In the genomic region with DNA sequence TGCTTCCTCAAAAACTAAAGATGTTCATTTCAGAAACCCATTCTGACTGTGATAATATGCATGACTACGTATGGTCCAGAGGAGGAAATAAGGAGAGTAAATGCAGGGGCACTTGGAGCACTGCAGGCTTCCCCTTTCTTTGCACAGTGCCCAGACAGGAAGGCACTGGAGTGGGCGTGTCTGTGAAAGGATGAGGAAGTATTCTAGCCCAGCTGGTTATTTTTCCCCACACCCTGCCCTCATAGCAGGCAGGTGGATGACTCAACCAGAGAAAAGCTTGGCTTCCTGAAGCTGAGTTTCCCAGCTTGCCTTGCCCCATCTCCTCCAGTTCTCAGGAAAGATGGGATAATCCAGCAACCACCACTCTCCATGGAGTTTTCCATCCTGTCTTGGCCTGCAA, we compare ENCODE assay signal across 9 mouse cellular contexts. TPM values are rescaled to one million over a fixed set of nuclear protein-coding genes. Genes with fewer than 3 reads are reported as not detected.
A peak's percentile ranks its signal among the peaks of the same experiment; 100 is the strongest.
DNase-seq lines count a peak whose midpoint lies in the region; ATAC-seq and TF ChIP-seq lines count a peak whose summit lies in the region.
"Had no signal": no experiment of that assay in that cellular context is flagged by ENCODE, and none has a peak within 500 bp of the region (broad histone marks: within the 10 kb centered on the region; RNA-seq: fewer than 3 reads in every experiment).

No protein-coding gene starts in this region.

- WGBS in kidney, postnatal 0 days, result 57% methylated on average over 2 of the region's 2 CpGs
- WGBS in kidney, embryonic 16.5 days, result 69% methylated on average over 2 of the region's 2 CpGs

- TF ChIP-seq CTCF in kidney, postnatal 0 days (IDR thresholded peaks at IDR 0.05; ENCODE audit: low read depth), result no peak

- ATAC-seq in kidney, postnatal 0 days (replicated peaks; ENCODE audit: low FRiP score, low read depth), result no peak
- ATAC-seq in kidney, embryonic 16.5 days (ENCODE audit: low FRiP score, low TSS enrichment), result no peak
- ATAC-seq in erythroblast, adult 5-6 weeks (replicated peaks; ENCODE audit: low FRiP score, poor library complexity, severe bottlenecking), result no peak

- no peak overlapping the region for H3K9ac ChIP-seq in kidney, postnatal 0 days (ENCODE audit: low read depth, low read length)
- H3K9ac ChIP-seq in kidney, embryonic 16.5 days (replicated peaks; ENCODE audit: low read length), result no peak overlapping the region
- H3K9ac ChIP-seq: limb, embryonic 12.5 days had no signal

- peak; percentile 37 for DNase-seq in kidney, postnatal 0 days (ENCODE audit: low spot score)
- peak; percentile 91 for DNase-seq in MEL-GATA-1-ER (ENCODE audit: extremely low read depth, low read depth)
- peak; percentile 15 to 27 for DNase-seq in heart, postnatal 14 days
- DNase-seq in lung, postnatal 14 days, result peak; percentile 42
- no peak for DNase-seq in layer of hippocampus, adult 9-10 months (ENCODE audit: low spot score)
- DNase-seq in cerebellum, adult 8-10 months, result no peak

- intact Hi-C loops in heart, postnatal 14 days (cut with DNase I), result no loop called here

- no peak overlapping the region for H3K4me3 ChIP-seq in kidney, postnatal 0 days (replicated peaks; ENCODE audit: low read depth, low read length)
- no peak overlapping the region for H3K4me3 ChIP-seq in kidney, embryonic 16.5 days (ENCODE audit: low read length)
- H3K4me3 ChIP-seq: limb, embryonic 12.5 days had no signal

- no peak overlapping the region for H3K4me2 ChIP-seq in kidney, postnatal 0 days (ENCODE audit: low read length)
- H3K4me2 ChIP-seq in kidney, embryonic 16.5 days (replicated peaks; ENCODE audit: low read depth, low read length), result no peak overlapping the region
- H3K4me2 ChIP-seq: limb, embryonic 12.5 days had no signal

- H3K27me3 ChIP-seq in kidney, postnatal 0 days (ENCODE audit: insufficient read depth, low read length), result no peaks in the 10 kb centered on the region
- no peaks in the 10 kb centered on the region for H3K27me3 ChIP-seq in kidney, embryonic 16.5 days (ENCODE audit: insufficient read depth, low read length)
- H3K27me3 ChIP-seq: limb, embryonic 12.5 days had no signal

- H3K36me3 ChIP-seq in kidney, postnatal 0 days (ENCODE audit: insufficient read depth, low read length), result peaks cover 4% of the 10 kb centered on the region
- peaks cover 6% of the 10 kb centered on the region for H3K36me3 ChIP-seq in kidney, embryonic 16.5 days (ENCODE audit: insufficient read depth, low read length)

- H3K4me1 ChIP-seq in kidney, postnatal 0 days (replicated peaks; ENCODE audit: insufficient read depth, low read length), result peaks cover 8% of the 10 kb centered on the region; the same call in 1 of the 2 replicates
- peaks cover 29% of the 10 kb centered on the region for H3K4me1 ChIP-seq in kidney, embryonic 16.5 days (ENCODE audit: insufficient read depth, low read length)

- H3K9me3 ChIP-seq in kidney, postnatal 0 days (replicated peaks; ENCODE audit: low read length), result no peaks in the 10 kb centered on the region
- H3K9me3 ChIP-seq in kidney, embryonic 16.5 days (ENCODE audit: low read length), result no peaks in the 10 kb centered on the region
- H3K9me3 ChIP-seq: limb, embryonic 12.5 days had no signal

- H3K27ac ChIP-seq in kidney, postnatal 0 days, result 0 out of 2 replicates have a peak overlapping the region, but pooled peaks have one; percentile 42
- H3K27ac ChIP-seq in kidney, embryonic 16.5 days (ENCODE audit: low read length), result no peak overlapping the region
- H3K27ac ChIP-seq: limb, embryonic 12.5 days had no signal

RNA-seq across cellular contexts. Expression of a gene that starts 34.6 kb away (rescaled TPM):
- 1,132 and 1,149 TPM in 2 replicates for polyA plus RNA-seq in kidney, postnatal 0 days (2015; fragmentation: Nextera tagmentation; extraction: Ambion mirVana)
- 632 and 680 TPM in 2 replicates for polyA plus RNA-seq in kidney, embryonic 16.5 days (2015; fragmentation: Nextera tagmentation; extraction: Ambion mirVana)
- 100 to 1,000 TPM; 216 to 231 TPM for total RNA-seq in heart, postnatal 14 days (2021)
- 49.9 and 65.9 TPM in 2 replicates for total RNA-seq in erythroblast, adult 5-6 weeks (2015; ENCODE audit: low replicate concordance)
- 63.1 and 76.4 TPM in 2 replicates for total RNA-seq in erythroblast, adult 5-6 weeks (2017; ENCODE audit: low replicate concordance)

Comparison
In these comparisons a context has a peak if more than half of its experiments do, and no peak if none do; other contexts are left out.
1. DNase-seq: peak in kidney, postnatal 0 days (single experiment), MEL-GATA-1-ER (single experiment), heart, postnatal 14 days (2 of 2) and lung, postnatal 14 days (single experiment); none in layer of hippocampus, adult 9-10 months (single experiment) and cerebellum, adult 8-10 months (single experiment).